Mouse (Mus musculus) NIH3T3 (cell line): ENCODE data around the gene Ccdc148.

Experiments used
- DNase-seq: peaks from one replicate; pipeline ENCODE4 v3.0.0-alpha.2; 2012; ENCODE audit warnings: low read depth

Ccdc148 gene

DNA sequence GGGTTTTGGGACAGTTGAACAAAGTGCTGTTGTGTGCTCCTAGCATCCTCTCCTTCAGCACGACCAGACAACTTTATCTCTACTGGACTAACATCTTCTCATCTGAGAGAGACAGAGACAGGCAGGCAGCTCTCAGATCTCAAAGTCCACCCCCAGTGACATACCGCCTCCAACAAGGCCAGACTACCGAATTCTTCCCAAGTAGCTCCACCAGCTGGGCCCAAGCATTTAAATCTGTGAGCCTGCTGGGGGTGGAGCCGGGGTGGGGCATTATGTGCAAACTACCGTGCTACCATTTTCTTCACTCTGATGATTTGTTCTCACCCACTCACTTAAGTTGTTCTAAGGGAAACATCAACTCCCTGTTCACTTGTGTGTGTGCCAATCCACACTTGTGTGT is 19.0 kb upstream of the Ccdc148 start:
- DNase-seq: no peak

GRCm38 (mm10) chr2:59178960-59179359 is 18.5 kb upstream of the Ccdc148 start:
- DNase-seq: no peak

DNA sequence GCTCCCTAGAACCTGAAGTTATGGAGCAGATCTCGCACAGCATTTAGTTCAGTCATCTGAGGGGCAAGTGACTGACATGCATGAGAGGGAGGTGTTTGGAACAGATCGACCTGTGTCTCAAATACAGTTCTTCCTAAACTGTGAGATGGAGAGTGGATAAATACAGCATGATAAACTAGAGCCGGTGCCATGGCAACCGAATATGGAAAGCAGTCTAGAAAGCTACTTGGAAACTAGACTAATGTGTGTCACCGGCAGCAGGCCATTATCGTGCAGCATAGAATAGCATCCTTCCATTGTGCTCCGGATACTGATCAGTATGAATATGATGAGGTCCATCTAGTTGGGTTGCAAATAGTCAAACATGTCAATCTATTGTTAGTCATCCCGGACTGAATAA is 17.7 kb upstream of the Ccdc148 start:
- no peak for DNase-seq

DNA sequence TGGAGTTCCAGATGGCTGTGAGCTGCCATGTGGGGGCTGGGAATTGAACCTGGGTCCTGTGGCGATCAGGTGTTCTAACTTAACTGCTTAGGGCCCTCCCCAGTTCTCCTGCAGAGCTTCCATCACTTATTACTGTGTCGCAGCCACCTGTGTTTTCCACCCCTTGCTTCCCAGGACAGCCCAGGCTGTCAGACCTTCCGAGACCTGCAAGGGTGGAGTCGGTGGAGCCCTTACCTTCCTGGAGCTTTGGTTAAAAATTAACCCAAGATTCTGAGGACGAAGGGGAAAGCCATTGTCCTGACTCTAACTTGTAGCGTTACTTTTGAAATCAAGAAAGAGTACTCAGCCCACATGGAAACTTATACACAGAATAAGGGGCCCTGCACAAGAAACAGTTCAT is 15.4 kb upstream of the Ccdc148 start:
- DNase-seq: no peak

GRCm38 (mm10) chr2:59171533-59171932 is 11.1 kb upstream of the Ccdc148 start:
- DNase-seq: no peak

DNA sequence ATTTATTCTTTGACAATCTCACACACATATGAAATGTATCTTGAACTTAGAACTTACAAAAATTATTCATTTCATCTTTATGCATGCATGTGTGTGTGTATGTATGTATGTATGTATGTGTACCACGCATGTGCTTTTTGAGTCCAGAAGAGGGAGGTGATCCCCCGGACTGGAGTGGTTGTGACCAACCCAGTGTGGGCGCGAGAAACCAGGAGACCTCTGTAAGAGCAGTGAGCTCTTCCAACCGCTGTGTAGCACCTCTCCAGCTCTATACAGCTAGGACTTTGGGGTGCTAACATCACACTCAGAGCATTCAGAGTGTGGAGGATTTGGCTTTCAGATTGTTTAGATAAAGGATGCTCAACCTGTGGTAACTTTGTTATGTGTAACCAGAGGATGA is 10.1 kb upstream of the Ccdc148 start:
- no peak for DNase-seq

DNA sequence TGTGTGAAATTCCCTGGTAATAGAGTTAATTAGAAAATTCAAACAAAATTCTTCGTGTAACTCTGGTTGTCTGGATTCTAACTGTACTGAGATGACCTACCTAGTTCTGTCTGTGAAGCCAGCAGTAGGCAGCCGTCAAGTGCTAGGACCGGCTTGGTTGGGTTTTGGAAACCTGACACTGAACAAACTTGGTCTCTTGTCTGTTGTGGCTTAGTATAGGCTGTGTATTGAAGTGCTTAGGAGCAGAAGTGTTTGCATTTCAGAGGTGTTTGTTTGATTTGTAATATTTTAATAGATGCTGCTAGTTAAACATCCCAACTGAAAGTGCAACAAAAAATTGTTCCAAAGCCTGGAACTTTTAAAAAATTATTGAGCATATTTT is 9.7 kb upstream of the Ccdc148 start:
- DNase-seq: no peak

DNA sequence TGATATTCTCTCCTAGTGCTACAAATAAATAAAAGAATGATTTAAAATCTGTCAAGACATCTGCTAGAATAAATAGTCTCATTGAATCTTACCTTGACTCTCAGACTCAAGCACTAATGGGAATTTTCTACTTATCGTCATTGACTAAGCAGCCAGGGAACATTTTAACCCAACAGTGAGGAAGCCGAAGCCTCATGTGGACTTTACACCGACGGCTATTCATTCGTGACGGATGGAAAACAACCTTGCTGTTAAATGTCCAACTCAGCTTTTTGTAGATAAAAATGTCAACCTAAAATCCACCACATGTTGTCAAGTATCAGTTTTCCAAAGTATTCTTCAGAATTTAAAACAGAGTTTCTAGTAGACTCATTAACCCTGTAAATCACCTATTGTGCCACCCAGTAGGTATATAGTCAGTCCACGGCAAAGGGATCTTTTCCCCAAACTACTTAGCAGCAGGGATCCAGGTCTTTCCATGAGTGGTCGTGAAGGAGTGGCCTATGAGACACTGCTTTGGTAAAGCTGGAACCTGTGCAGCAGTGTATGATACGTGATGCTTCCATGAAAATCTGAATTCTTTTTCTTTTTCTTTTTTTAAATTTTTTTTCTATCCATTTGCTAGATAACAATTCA is 9.2 kb upstream of the Ccdc148 start:
- no peak for DNase-seq

DNA sequence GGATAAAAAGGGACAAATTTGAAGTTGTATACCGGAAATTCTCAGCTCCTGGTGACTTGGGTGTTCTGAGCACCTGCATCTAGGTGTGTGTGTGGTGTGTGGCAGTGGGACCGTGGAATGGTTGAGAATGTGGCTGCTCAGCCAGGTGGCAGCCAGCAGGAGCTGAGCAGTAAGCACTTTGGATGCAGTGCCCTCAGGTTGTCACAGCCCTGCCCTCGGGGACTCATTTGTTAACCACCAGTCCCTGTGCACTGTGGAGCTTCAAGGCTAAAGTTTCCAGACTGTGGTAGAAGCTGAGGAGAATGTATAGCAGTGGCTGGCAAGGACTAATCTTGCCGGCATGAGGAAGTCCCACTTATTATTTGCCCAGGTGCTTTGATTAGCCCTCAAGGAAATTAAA is 7.3 kb upstream of the Ccdc148 start:
- no peak for DNase-seq

- DNase-seq: no peak
Observed at GRCm38 (mm10) chr2:59166976-59167375, 6.5 kb upstream of the Ccdc148 start.

GRCm38 (mm10) chr2:59162285-59162600 is 1.8 kb upstream of the Ccdc148 start:
- DNase-seq: no peak

GRCm38 (mm10) chr2:59161441-59162284 is 1.2 kb upstream of the Ccdc148 start:
- peak; percentile 82 for DNase-seq

GRCm38 (mm10) chr2:59161021-59161440 is 548 bp upstream of the Ccdc148 start:
- DNase-seq: no peak

- DNase-seq: no peak
Observed at GRCm38 (mm10) chr2:59159961-59160604, 400 bp downstream of the Ccdc148 start.

GRCm38 (mm10) chr2:59158117-59158516 is 2.4 kb downstream of the Ccdc148 start:
- no peak for DNase-seq

GRCm38 (mm10) chr2:59155428-59155827 is 5.1 kb downstream of the Ccdc148 start:
- peak; percentile 11 for DNase-seq

GRCm38 (mm10) chr2:59131044-59131443 is 29.4 kb downstream of the Ccdc148 start:
- no peak for DNase-seq

DNA sequence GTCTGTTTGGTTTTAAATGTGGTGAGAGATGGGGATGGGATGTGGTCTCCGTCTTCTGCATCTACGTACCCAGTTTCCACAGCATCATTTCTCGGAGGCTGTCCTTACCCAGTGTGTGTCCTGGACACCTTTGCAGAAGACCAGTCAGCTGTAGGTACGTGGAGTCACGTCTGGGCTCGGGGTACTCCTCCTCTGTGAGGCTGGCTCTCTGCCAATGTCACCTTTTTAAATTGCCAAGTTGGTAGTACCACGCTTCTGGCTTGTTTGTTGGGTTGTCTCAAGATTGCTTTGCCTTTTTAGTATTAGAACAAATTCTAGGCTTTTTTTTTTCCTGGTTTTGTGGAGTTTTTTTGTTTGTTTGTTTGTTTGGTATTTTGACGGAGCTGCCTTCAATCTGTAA is 30.7 kb downstream of the Ccdc148 start:
- no peak for DNase-seq

- no peak for DNase-seq
Observed at GRCm38 (mm10) chr2:59129023-59129422, 31.5 kb downstream of the Ccdc148 start.

- peak; percentile 8 for DNase-seq
Observed at GRCm38 (mm10) chr2:59055615-59056145, 104.8 kb downstream of the Ccdc148 start.

DNA sequence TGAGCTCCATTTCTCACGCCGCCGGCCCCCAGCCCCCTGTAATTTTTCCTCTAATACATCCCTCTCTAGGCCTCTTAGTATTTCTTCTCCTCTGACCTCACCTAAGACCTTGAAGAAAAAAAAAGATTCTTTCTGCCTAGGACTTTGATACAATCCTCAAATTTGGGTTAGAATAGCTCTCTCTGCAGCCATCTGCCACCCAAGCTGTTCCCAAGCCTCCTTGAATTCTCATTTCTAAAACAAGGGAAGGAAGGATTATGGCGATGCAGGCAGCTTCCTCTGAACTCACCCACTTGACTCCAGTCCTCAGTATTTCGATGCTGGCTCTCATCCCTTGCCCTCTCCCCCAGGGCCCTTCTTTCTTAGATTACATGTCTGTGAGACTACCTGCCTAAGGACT is 106.1 kb downstream of the Ccdc148 start:
- DNase-seq: no peak

- no peak for DNase-seq
Observed at GRCm38 (mm10) chr2:59053461-59054039, 106.9 kb downstream of the Ccdc148 start.
